Mouse (Mus musculus) spleen, adult 18-20 months (tissue): ENCODE data around the gene Kbtbd12.
A peak's percentile ranks its signal among the peaks of the same experiment; 100 is the strongest.

Experiments
- DNase-seq, 2 experiments: peaks; one replicate each; pipeline ENCODE4 v3.0.0; 2022; ENCODE audit warnings: mixed read lengths in 2 of 2

The Kbtbd12 gene

DNA sequence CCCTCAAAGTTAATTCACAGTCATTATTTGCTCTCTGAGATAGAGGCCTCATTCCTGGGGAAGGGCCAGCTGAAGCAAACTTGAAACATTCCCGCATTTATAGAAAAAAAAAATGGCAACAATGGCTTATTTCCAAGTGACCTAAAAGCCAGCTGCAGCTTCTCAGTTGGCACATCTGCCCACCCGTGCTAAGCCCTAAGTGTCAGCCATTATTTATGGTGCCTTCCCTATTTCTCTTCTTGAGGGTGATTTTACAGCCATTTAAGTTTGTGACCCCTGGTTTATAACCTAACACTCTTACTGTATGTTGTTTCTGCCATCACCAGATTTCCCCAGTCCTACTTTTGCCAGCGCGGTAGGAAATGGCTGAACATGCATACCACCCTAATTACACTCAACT is 11.3 kb downstream of the Kbtbd12 start:
- DNase-seq = no peak

- no peak for DNase-seq
These were observed 15.8 kb downstream of the Kbtbd12 start for GRCm38 (mm10) chr6:88621816-88622481.

DNA sequence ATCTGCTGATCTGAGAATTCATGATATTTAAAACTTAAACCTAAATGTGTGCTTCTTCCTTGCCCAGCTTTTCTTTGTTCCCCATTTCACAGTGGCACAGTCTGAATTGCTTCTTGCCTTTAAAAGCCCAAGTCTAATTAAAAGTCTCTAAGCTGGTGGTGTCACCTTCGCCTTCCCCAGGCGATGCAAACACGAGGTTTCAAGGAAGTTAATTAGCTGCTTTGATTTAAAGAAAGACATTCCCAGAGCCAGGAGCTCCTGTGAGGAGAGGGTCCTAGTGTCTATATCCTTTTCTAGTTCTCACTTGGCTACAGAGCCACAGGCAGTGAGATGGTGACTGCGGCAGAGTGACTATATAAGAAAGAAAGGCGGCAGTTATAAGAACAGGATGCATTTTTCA is 18.2 kb downstream of the Kbtbd12 start:
- no peak for DNase-seq

DNA sequence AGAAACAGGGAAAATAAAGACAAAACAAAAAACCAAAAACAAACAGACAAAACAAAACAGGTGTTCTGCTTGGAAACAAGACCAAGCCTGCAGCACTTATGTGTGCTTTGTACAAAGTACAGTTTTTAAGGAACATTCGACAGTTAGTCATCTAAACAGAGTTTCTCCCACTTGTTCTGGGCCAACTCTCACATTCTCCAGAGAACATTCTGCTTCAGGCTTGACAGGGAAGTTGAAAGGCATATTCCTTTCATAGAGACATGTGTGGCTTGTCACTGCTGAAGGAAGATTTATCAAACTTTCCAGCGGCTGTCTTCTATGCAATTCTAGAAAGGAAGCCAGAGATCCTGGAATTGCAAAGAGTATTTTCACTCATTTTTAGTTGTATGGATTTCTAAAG is 22.4 kb downstream of the Kbtbd12 start:
- no peak for DNase-seq

DNA sequence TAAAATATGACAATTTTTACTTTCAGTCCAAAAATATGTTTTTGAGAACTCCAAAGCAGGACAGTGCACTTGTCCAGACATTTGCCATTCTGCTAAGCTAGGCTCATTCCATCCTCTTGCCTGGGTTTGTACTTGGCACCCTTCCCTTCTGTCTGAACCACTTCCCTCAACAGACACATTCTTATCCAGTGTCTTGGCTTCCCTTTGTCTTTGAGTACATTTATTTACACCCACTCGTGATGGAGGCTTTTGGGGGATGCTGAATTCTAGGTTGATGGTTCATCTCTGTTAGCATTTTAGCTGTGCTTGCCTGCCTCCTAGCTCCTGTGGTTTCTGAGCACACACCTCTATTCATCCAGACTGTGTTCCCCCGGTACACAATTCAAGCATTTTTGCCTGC is 31.3 kb downstream of the Kbtbd12 start:
- DNase-seq = no peak

- DNase-seq = no peak
These were observed 32.0 kb downstream of the Kbtbd12 start for GRCm38 (mm10) chr6:88605715-88606114.

DNA sequence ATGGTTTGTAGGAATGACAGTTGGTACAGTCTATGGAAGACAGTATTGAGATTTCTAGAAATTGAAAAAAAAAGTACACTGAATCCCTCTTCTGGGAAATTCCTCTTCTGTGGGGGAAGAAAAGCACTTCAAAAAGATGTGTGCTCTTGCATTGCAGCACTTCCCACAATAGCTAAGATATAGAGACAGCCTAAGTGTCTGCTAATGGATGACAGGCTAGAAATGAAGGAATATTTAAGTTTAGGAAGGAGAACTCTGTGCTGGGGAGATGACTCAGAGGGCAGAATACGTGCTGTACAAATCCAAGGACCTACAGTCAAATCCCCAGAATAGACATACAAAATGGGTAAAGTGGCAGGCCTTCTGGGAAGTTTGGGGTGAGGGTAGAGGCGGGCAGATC is 32.5 kb downstream of the Kbtbd12 start:
- DNase-seq = no peak

DNA sequence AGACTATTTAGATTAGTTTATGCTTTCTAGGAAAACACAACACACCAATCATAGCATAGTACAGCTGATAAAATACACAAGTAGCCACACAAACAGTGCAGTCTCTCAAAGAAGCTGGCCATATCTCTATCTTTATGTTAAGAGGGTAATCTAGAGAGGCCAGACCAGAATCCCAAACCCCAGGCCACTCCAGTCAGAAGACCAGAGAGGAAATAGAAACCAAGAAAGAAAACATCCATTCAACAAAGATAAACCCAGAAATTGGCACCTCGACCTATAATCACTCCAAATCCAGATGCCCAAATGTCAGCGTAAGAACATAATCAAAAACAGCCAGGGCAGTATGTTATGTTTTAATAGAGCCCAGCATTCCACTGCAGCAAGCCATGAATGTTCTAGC is 41.6 kb downstream of the Kbtbd12 start:
- DNase-seq = no peak

DNA sequence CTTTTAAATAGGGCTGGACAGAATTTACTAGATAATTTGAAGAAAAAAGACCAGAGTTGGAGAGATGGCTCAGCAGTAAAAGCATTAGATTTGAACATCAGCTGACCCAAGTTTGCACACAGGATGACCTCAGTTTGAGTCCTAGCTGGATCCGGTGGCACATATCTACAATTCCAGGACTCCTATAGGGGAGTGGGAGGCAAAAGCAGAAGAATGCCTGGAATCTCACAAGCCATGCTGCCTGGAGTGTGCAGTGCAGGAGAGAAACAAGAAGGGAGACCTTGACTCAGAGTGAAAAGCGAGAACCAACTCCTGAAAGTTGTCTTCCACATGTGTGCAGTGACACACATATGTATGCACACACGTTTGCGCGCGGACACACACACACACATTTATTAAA is 45.4 kb downstream of the Kbtbd12 start:
- no peak for DNase-seq

GRCm38 (mm10) chr6:88590231-88590630 is 47.5 kb downstream of the Kbtbd12 start:
- no peak for DNase-seq

- no peak for DNase-seq
These were observed 48.2 kb downstream of the Kbtbd12 start for GRCm38 (mm10) chr6:88589517-88589916.

GRCm38 (mm10) chr6:88588581-88589256 is 49.0 kb downstream of the Kbtbd12 start:
- DNase-seq = no peak

GRCm38 (mm10) chr6:88587091-88587490 is 50.7 kb downstream of the Kbtbd12 start:
- no peak for DNase-seq

DNA sequence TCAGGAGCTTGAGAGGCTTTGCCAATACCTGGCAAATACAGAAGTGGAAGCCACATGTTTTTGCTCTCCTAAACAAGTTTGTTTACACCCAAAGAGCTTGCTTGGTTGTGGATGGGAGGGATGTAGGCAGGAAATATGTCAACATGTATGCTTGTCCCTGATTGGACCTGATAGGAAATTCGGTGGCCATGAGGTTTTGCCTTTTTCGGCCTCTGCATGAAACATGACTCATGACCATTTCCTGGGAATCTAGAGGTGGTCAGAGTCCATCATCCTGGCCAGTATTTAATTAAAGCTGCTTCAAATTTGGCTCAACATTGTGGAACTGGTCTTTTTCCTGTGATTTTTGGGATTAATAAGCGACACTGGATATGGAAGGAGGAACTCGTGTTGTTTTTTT is 53.8 kb downstream of the Kbtbd12 start:
- DNase-seq = no peak

GRCm38 (mm10) chr6:88576495-88576894 is 61.3 kb downstream of the Kbtbd12 start:
- DNase-seq = no peak

- DNase-seq = no peak
These were observed 71.1 kb downstream of the Kbtbd12 start for GRCm38 (mm10) chr6:88566676-88567075.

DNA sequence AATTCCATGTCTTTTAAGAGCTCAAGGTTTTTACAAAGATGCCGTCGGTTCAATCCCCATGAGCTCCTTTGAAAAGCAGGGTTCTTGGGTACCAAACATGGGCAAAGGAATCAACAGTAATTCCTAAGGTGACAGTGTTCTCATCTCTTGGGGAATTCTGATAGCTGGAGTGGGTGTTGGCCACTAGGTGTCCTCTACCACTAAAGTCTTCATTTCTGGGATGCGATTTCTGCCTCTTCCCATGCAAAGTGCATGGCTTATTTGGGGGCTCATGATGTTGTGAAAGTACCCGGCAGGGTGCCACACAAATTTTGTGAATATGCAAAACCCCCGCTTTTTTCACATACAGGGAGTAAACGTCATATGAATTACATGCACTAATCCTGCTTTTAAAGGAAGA is 72.7 kb downstream of the Kbtbd12 start:
- DNase-seq = no peak

GRCm38 (mm10) chr6:88560156-88560555 is 77.6 kb downstream of the Kbtbd12 start:
- DNase-seq = no peak

DNA sequence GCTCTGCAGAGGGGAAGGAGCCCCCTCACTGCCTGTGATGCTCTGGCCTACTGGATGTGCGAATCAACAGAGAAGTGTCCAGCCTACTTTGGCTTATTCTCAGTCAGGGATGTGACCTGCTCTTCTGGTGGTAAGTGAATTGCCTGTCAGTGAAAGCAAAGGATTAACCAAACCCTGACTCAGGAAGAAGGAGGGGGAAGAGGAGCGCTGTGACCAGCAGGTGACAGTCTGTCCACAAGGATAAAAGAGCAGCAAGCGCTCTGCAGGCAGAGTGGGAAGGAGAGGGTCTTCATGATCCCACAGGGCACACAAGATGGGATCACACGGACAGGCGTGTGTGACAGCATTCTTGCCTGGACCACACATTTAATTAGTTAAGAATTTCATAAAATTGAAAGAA is 78.1 kb downstream of the Kbtbd12 start:
- DNase-seq = no peak

DNA sequence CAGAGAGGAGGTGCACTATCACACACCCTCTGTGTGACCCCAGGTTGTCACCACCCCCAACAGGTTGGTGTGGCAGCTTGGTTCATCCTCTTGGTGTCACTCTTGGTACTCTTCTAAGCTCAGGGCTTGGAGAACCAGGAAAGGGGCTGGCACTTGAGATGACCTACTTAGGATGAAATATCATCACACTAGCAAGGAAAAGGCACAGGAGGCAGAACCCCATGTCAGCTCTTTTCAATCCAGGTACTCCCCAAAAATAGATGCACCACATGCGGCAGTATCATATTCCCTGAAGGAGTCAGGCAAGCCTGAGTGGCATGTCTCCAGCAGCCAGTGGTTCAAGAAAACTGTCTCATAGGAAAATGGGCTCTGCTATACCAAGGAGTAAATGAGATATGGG is 79.7 kb downstream of the Kbtbd12 start:
- DNase-seq = no peak

DNA sequence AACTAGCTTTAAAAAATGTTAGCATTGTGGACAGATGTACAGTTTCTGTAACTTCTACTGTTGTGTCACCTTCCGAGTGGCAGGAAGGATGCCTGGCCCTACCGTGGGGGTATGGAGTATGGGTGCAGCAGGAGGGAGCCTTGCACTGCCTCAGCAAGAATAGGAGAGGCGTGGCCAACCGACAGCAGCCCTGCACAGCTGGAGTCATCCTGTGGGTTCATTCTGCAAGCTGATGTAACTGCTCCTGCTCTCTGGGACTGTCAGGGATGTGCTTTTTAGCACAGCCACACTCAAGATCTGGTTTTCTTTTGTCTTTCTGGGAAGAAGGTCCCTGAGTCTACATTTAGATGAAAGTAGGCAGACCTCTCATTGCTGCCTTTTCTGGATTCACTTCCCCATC is 80.2 kb downstream of the Kbtbd12 start:
- no peak for DNase-seq

GRCm38 (mm10) chr6:88549916-88550315 is 87.8 kb downstream of the Kbtbd12 start:
- no peak for DNase-seq

DNA sequence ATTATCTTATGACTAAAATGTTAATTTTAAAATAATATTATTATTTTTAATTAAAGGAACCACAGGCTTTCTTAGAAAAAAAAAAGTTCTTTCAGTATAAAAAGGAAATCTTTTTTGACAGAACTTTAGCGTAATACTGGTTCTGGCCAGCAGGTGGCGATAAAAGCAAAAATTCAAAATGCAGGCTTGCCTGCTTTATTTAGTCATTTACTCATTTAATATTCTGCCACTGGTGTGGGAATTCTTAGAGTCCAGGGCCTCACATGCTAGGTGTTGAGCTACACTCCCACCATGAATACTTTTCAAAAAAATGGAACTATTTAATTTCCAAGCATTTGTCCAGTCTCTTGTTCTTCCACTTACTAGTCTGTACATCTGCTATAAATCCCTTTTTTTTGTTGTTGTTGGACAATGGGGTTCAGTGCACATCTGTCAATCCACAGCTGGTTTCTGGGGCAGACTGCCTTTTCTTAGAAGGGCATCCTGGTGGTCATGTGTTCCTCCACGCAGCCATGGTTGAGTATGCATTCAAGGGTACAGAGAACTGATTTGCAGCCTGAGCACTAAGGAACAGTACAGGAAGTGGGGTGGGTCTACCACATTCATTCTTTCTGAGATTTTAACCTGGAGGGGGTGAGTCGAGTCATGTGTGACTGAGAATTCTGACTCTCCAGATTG is 88.5 kb downstream of the Kbtbd12 start:
- DNase-seq = peak in 1 of 2 experiments; percentile 61

- no peak for DNase-seq
These were observed 89.2 kb downstream of the Kbtbd12 start for GRCm38 (mm10) chr6:88548405-88549049.
